Mouse (Mus musculus): Measurements from ENCODE around the gene Mgat1. TPM values are rescaled to one million over a fixed set of nuclear protein-coding genes. Genes with fewer than 3 reads are reported as not detected.
A peak's percentile ranks its signal among the peaks of the same experiment; 100 is the strongest.
"Not testable (repeated sequence)": the region's sequence is repeated elsewhere in the genome, so short reads cannot be mapped to it uniquely, and the experiment has no call there.

Gene Mgat1
- polyA plus RNA-seq (2016; fragmentation: Nextera tagmentation; extraction: Ambion mirVana): 33.5 and 39.0 TPM in 2 replicates

GRCm38 (mm10) chr11:49243727-49244594, at the start of gene Mgat1:
Gene Mgat1, plus strand, starts transcription at chr11:49244191.
- Histone ChIP-seq H3K9ac (replicated peaks) (peak within 1 kb of the TSS; percentile 65), H3K4me3 (peak within 1 kb of the TSS; percentile 56), H3K4me2 (replicated peaks) (peak within 1 kb of the TSS; percentile 67), H3K36me3 (no peaks in the 10 kb centered on the region), H3K4me1 (peaks cover 24% of the 10 kb centered on the region), H3K27ac (replicated peaks) (peak within 1 kb of the TSS; percentile 91), H3K9me3 (no peaks in the 10 kb centered on the region), H3K27me3 (no peaks in the 10 kb centered on the region)
- ATAC-seq (ENCODE audit: low FRiP score, low read depth): peak; percentile 96
- WGBS: under 1% methylated on average over 59 of the region's 60 CpGs

- H3K27me3 ChIP-seq; H3K4me1 ChIP-seq; H3K4me3 ChIP-seq; H3K9me3 ChIP-seq; H3K9ac ChIP-seq (replicated peaks); H3K36me3 ChIP-seq; H3K27ac ChIP-seq (replicated peaks); ATAC-seq (ENCODE audit: low FRiP score, low read depth); H3K4me2 ChIP-seq (replicated peaks): not testable (repeated sequence)
- WGBS: 93% methylated on average over 9 of the region's 9 CpGs
Observed at GRCm38 (mm10) chr11:49194771-49195170, 49.2 kb upstream of the Mgat1 start.

DNA sequence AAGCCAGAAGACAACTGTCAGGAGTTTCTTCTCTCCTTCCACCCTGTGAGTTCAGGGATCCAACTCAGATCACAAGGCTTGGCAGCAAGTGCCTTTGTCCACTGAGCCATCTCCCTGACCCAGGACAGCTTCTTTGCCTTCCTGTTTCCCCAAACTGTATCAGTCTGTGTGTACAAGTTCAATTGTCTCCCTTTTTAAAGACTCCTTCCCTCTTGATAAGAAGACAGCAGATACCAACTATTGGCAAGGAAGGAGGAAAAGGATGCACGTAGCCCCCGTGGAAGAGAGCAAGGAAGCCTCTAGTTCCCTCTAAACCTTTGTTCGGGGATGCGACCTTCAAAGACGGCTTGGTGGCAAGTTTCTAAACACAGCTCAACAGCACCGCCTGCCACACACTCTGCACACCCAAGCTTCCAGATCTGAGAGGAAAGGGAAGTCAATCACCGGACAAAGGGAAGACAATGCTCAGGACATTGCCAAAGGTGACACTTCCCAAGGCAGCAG, 48.1 kb upstream of the Mgat1 start:
- ATAC-seq (ENCODE audit: low FRiP score, low read depth): no peak
- no peaks in the 10 kb centered on the region for H3K36me3 ChIP-seq
- no peak overlapping the region for H3K4me2 ChIP-seq (replicated peaks)
- no peak overlapping the region for H3K27ac ChIP-seq (replicated peaks)
- no peak overlapping the region for H3K9ac ChIP-seq (replicated peaks)
- no peaks in the 10 kb centered on the region for H3K4me1 ChIP-seq
- no peak overlapping the region for H3K4me3 ChIP-seq
- 90% methylated on average over 7 of the region's 7 CpGs for WGBS
- no peaks in the 10 kb centered on the region for H3K9me3 ChIP-seq
- H3K27me3 ChIP-seq: no peaks in the 10 kb centered on the region

- Histone ChIP-seq H3K36me3 (no peaks in the 10 kb centered on the region), H3K4me3 (no peak overlapping the region), H3K9me3 (no peaks in the 10 kb centered on the region), H3K27ac (replicated peaks) (no peak overlapping the region), H3K4me1 (peaks cover 15% of the 10 kb centered on the region), H3K27me3 (no peaks in the 10 kb centered on the region), H3K4me2 (replicated peaks) (no peak overlapping the region), H3K9ac (replicated peaks) (no peak overlapping the region)
- ATAC-seq (ENCODE audit: low FRiP score, low read depth): no peak
Observed at GRCm38 (mm10) chr11:49200666-49201065, 43.3 kb upstream of the Mgat1 start.

DNA sequence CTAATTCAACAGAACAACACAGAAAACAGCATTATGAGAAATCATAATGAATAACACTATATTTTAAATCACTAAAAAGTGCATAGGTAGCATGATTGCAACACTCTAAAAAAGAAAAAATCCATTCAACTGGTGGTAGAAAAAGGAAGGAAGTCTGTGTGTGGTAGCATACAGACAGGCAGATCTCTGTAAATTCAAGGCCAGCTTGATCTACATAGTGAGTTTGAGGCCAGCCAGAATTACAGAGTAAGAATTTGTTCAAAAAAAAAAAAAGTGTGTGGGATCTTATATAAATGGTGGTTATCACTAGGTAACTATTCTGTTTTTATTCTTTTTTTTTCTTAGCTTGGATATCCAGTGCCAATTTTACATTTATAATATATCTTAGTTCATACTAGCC, 42.8 kb upstream of the Mgat1 start:
- no peak for ATAC-seq (ENCODE audit: low FRiP score, low read depth)

GRCm38 (mm10) chr11:49202071-49202470, 41.9 kb upstream of the Mgat1 start:
- Histone ChIP-seq H3K9ac (replicated peaks) (peak overlapping the region; percentile 98), H3K36me3 (peaks cover 7% of the 10 kb centered on the region), H3K27ac (replicated peaks) (no peak overlapping the region), H3K4me3 (peak overlapping the region; percentile 92), H3K27me3 (no peaks in the 10 kb centered on the region), H3K4me2 (replicated peaks) (peak overlapping the region; percentile 77), H3K9me3 (no peaks in the 10 kb centered on the region), H3K4me1 (peaks cover 17% of the 10 kb centered on the region)
- WGBS: 71% methylated on average over 2 of the region's 2 CpGs
- ATAC-seq (ENCODE audit: low FRiP score, low read depth): no peak

More for the DNA sequence above, 42.8 kb upstream of the Mgat1 start:
- H3K9ac ChIP-seq (replicated peaks): no peak overlapping the region
- H3K4me1 ChIP-seq: peaks cover 15% of the 10 kb centered on the region
- no peaks in the 10 kb centered on the region for H3K27me3 ChIP-seq
- no peak overlapping the region for H3K4me2 ChIP-seq (replicated peaks)
- no peak overlapping the region for H3K27ac ChIP-seq (replicated peaks)
- H3K36me3 ChIP-seq: no peaks in the 10 kb centered on the region
- no peaks in the 10 kb centered on the region for H3K9me3 ChIP-seq
- no peak overlapping the region for H3K4me3 ChIP-seq

DNA sequence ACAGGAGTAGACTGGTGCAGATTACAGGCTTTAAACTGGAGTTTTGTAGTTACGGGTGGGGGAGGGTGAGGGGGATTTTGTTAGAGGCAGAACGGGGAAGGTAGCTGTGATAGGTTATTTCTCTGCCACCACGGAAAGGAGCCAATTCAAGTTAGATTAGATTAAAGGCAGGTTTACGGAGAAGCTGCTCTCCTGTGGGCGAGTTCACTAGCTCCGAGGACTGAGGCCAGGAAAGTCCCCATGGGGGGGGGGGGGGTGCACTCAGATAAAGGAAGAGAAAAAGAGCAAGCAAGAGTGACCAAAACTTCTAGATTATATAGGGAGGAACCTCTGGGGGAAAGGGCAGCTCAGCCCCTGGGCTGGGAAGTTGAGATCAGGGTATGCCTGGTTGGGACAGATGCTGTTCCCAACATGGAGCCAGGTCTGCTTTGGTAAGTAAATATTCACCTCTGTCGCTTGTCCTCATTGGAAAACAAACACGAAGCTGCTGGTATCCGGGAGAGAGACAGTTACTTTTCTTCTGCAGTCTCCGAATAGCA, 41.4 kb upstream of the Mgat1 start:
- Histone ChIP-seq H3K4me3 (peak overlapping the region; percentile 92), H3K9ac (replicated peaks) (peak overlapping the region; percentile 98), H3K27me3 (no peaks in the 10 kb centered on the region), H3K9me3 (no peaks in the 10 kb centered on the region), H3K36me3 (peaks cover 7% of the 10 kb centered on the region), H3K4me1 (peaks cover 17% of the 10 kb centered on the region), H3K27ac (replicated peaks) (peak overlapping the region; percentile 99), H3K4me2 (replicated peaks) (peak overlapping the region; percentile 77)
- peak; percentile 16 for ATAC-seq (ENCODE audit: low FRiP score, low read depth)
- 5% methylated on average over 10 of the region's 10 CpGs for WGBS

GRCm38 (mm10) chr11:49203129-49203768, 40.7 kb upstream of the Mgat1 start, which contains the start of gene Zfp62:
Gene Zfp62, plus strand, starts transcription at chr11:49203292.
- no peaks in the 10 kb centered on the region for H3K27me3 ChIP-seq
- WGBS: under 1% methylated on average over 47 of the region's 47 CpGs
- peak within 1 kb of the TSS; percentile 92 for H3K4me3 ChIP-seq
- peak; percentile 92 for ATAC-seq (ENCODE audit: low FRiP score, low read depth)
- peak within 1 kb of the TSS; percentile 98 for H3K9ac ChIP-seq (replicated peaks)
- peaks cover 17% of the 10 kb centered on the region for H3K4me1 ChIP-seq
- H3K36me3 ChIP-seq: peaks cover 7% of the 10 kb centered on the region
- H3K4me2 ChIP-seq (replicated peaks): peak within 1 kb of the TSS; percentile 77
- peak within 1 kb of the TSS; percentile 99 for H3K27ac ChIP-seq (replicated peaks)
- no peaks in the 10 kb centered on the region for H3K9me3 ChIP-seq

- H3K4me3 ChIP-seq: peak overlapping the region; percentile 92
- peak overlapping the region; percentile 98 for H3K9ac ChIP-seq (replicated peaks)
- H3K4me2 ChIP-seq (replicated peaks): peak overlapping the region; percentile 77
- H3K4me1 ChIP-seq: peaks cover 17% of the 10 kb centered on the region
- under 1% methylated on average over 24 of the region's 24 CpGs for WGBS
- H3K36me3 ChIP-seq: peaks cover 7% of the 10 kb centered on the region
- ATAC-seq (ENCODE audit: low FRiP score, low read depth): peak; percentile 70
- no peaks in the 10 kb centered on the region for H3K9me3 ChIP-seq
- H3K27me3 ChIP-seq: no peaks in the 10 kb centered on the region
- peak overlapping the region; percentile 99 for H3K27ac ChIP-seq (replicated peaks)
Observed at GRCm38 (mm10) chr11:49203771-49204497, 40.1 kb upstream of the Mgat1 start.

DNA sequence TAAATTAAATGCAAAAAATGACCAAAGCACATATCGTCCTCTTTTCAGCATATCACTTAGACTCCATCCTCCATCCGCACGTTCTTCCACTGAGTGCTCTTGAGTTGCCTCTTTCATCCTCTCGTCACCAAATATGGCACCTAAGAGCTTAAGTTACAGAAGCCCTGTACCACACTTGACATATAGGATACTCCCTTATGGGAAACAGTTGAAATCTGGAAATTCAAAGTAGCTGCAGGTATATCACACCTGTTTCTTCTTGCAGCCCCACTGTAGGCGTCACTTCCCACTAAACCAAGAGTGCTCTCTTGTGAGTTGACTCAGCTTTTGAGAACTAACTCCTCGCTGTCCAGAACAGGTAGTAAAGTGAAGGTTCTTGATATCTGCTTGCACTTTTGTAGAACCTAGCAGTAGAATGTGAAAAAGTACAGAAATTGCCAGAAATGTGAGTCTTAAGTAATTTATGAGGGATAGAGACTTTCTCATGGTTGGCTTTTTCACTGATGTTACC, 38.9 kb upstream of the Mgat1 start:
- no peak overlapping the region for H3K9ac ChIP-seq (replicated peaks)
- no peaks in the 10 kb centered on the region for H3K9me3 ChIP-seq
- no peak for ATAC-seq (ENCODE audit: low FRiP score, low read depth)
- H3K4me3 ChIP-seq: no peak overlapping the region
- H3K27me3 ChIP-seq: no peaks in the 10 kb centered on the region
- H3K36me3 ChIP-seq: peaks cover 7% of the 10 kb centered on the region
- no peak overlapping the region for H3K27ac ChIP-seq (replicated peaks)
- WGBS: 87% methylated on average over 6 of the region's 6 CpGs
- peak overlapping the region; percentile 77 for H3K4me2 ChIP-seq (replicated peaks)
- peaks cover 24% of the 10 kb centered on the region for H3K4me1 ChIP-seq

GRCm38 (mm10) chr11:49207495-49207894, 36.5 kb upstream of the Mgat1 start:
- H3K9ac ChIP-seq (replicated peaks): no peak overlapping the region
- H3K4me2 ChIP-seq (replicated peaks): no peak overlapping the region
- H3K27me3 ChIP-seq: no peaks in the 10 kb centered on the region
- H3K4me1 ChIP-seq: peaks cover 18% of the 10 kb centered on the region
- peaks cover 7% of the 10 kb centered on the region for H3K36me3 ChIP-seq
- no peak overlapping the region for H3K4me3 ChIP-seq
- H3K9me3 ChIP-seq: no peaks in the 10 kb centered on the region
- no peak for ATAC-seq (ENCODE audit: low FRiP score, low read depth)
- no peak overlapping the region for H3K27ac ChIP-seq (replicated peaks)
- WGBS: 100% methylated on average over 1 of the region's 1 CpGs

All from midbrain, embryonic 12.5 days (tissue).